Mouse (Mus musculus): Measurements from ENCODE around the gene Slc9a3r1.

DNA sequence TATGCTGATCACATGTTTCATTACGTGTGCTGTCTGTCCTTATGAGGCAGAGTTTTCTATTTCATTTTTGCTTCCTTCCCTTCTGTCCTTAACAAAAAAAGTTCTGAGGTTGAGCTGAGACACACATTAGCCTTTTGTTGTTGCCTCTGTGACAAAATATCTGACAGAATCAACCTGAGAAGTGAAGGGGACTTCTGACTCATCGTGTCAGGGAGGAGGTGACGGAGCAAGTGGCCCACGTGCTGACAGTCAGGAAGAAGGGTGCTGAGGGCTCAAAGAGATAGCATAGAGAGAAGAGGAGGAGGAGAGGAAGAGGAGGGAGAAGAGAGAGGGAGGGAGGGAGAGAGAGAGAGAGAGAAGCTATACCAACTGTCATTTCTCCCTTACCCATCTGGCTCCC, 34.7 kb upstream of the Slc9a3r1 start:
- TF ChIP-seq TCF3 (IDR thresholded peaks at IDR 0.05; ENCODE audit: insufficient read length, low read depth) (no peak), TCF12 (IDR thresholded peaks at IDR 0.05; ENCODE audit: insufficient read depth, poor library complexity, severe bottlenecking) (no peak)
